Mouse (Mus musculus) E14TG2a.4 (cell line): Measurements from ENCODE around the gene Spef2.

ENCODE experiments used
- CTCF ChIP-seq: conservative IDR thresholded peaks from 2 replicates; pipeline ENCODE4 v1.5.1; 2014; ENCODE audit warnings: low read length
- NANOG ChIP-seq: IDR thresholded peaks from 2 replicates; pipeline ENCODE4 v1.6.1; 2014; ENCODE audit warnings: borderline replicate concordance, low read length, mixed read lengths
- POU5F1 ChIP-seq: IDR thresholded peaks from 2 replicates; pipeline ENCODE4 v1.6.1; 2014; ENCODE audit warnings: low read length, borderline replicate concordance

GRCm38 (mm10) chr15:9572664-9573063, 176.0 kb downstream of the Spef2 start:
- TF ChIP-seq CTCF (no peak), NANOG (no peak), POU5F1 (no peak)
